Mouse (Mus musculus): Measurements from ENCODE around the gene Acot5. TPM values are rescaled to one million over a fixed set of nuclear protein-coding genes. Genes with fewer than 3 reads are reported as not detected.
"Not testable (repeated sequence)": the region's sequence is repeated elsewhere in the genome, so short reads cannot be mapped to it uniquely, and the experiment has no call there.

Gene Acot5
- total and polyA plus RNA-seq, 2 experiments from 2014 or later, result not detected

GRCm38 (mm10) chr12:84042248-84042647 lies 26.9 kb upstream of the Acot5 start:
- Histone ChIP-seq H3K4me3 (ENCODE audit: low read depth, low read length) (no peak overlapping the region), H3K9me3 (replicated peaks; ENCODE audit: control insufficient read depth, low read length) (no peaks in the 10 kb centered on the region), H3K27ac (ENCODE audit: low read depth) (no peak overlapping the region), H3K4me1 (ENCODE audit: control insufficient read depth, insufficient read depth) (no peaks in the 10 kb centered on the region; the same call in 1 of the 2 replicates), H3K27me3 (ENCODE audit: control insufficient read depth, insufficient read depth, low read length) (no peaks in the 10 kb centered on the region; the same call in 1 of the 2 replicates), H3K36me3 (replicated peaks; ENCODE audit: control insufficient read depth, insufficient read depth, low read length) (no peaks in the 10 kb centered on the region), H3K4me2 (ENCODE audit: low read depth, low read length) (no peak overlapping the region), H3K9ac (replicated peaks; ENCODE audit: low read depth, low read length) (no peak overlapping the region)
- TF ChIP-seq EP300 (IDR thresholded peaks at IDR 0.05; ENCODE audit: low read depth), result no peak
- TF ChIP-seq CTCF (IDR thresholded peaks at IDR 0.05; ENCODE audit: low read depth), result no peak
- 88% methylated on average over 5 of the region's 5 CpGs for WGBS
- ATAC-seq (ENCODE audit: insufficient read depth, low read depth) (no peak), DNase-seq (ENCODE audit: low spot score) (no peak)

- ATAC-seq (ENCODE audit: insufficient read depth, low read depth), result no peak
- no peak overlapping the region for H3K9ac ChIP-seq (replicated peaks; ENCODE audit: low read depth, low read length)
- no peak for DNase-seq (ENCODE audit: low spot score)
- H3K4me1 ChIP-seq (ENCODE audit: control insufficient read depth, insufficient read depth), result no peaks in the 10 kb centered on the region
- no peak overlapping the region for H3K4me3 ChIP-seq (ENCODE audit: low read depth, low read length)
- no peak overlapping the region for H3K4me2 ChIP-seq (ENCODE audit: low read depth, low read length)
- H3K27ac ChIP-seq (ENCODE audit: low read depth), result no peak overlapping the region
- 0 out of 2 replicates have a peak, but pooled peaks cover 6% of the 10 kb centered on the region for H3K9me3 ChIP-seq (replicated peaks; ENCODE audit: control insufficient read depth, low read length)
- H3K36me3 ChIP-seq (replicated peaks; ENCODE audit: control insufficient read depth, insufficient read depth, low read length), result no peaks in the 10 kb centered on the region
- WGBS, result 70% methylated on average over 2 of the region's 2 CpGs
- TF ChIP-seq CTCF (IDR thresholded peaks at IDR 0.05; ENCODE audit: low read depth) (no peak), EP300 (IDR thresholded peaks at IDR 0.05; ENCODE audit: low read depth) (no peak)
- no peaks in the 10 kb centered on the region for H3K27me3 ChIP-seq (ENCODE audit: control insufficient read depth, insufficient read depth, low read length)
These were observed 25.1 kb upstream of the Acot5 start for GRCm38 (mm10) chr12:84044045-84044444.

GRCm38 (mm10) chr12:84046906-84047305 lies 22.2 kb upstream of the Acot5 start:
- Histone ChIP-seq H3K27ac (ENCODE audit: low read depth) (no peak overlapping the region), H3K9me3 (replicated peaks; ENCODE audit: control insufficient read depth, low read length) (0 out of 2 replicates have a peak, but pooled peaks cover 6% of the 10 kb centered on the region), H3K27me3 (ENCODE audit: control insufficient read depth, insufficient read depth, low read length) (no peaks in the 10 kb centered on the region), H3K4me3 (ENCODE audit: low read depth, low read length) (no peak overlapping the region), H3K4me2 (ENCODE audit: low read depth, low read length) (no peak overlapping the region), H3K4me1 (ENCODE audit: control insufficient read depth, insufficient read depth) (no peaks in the 10 kb centered on the region), H3K9ac (replicated peaks; ENCODE audit: low read depth, low read length) (no peak overlapping the region), H3K36me3 (replicated peaks; ENCODE audit: control insufficient read depth, insufficient read depth, low read length) (no peaks in the 10 kb centered on the region)
- no peak for ATAC-seq (ENCODE audit: insufficient read depth, low read depth)
- DNase-seq (ENCODE audit: low spot score), result no peak
- 88% methylated on average over 1 of the region's 1 CpGs for WGBS
- TF ChIP-seq CTCF (IDR thresholded peaks at IDR 0.05; ENCODE audit: low read depth) (no peak), EP300 (IDR thresholded peaks at IDR 0.05; ENCODE audit: low read depth) (no peak)

GRCm38 (mm10) chr12:84050744-84051143 lies 18.4 kb upstream of the Acot5 start:
- H3K9ac ChIP-seq (replicated peaks; ENCODE audit: low read depth, low read length), result not testable (repeated sequence)
- WGBS, result 77% methylated on average over 5 of the region's 5 CpGs

GRCm38 (mm10) chr12:84051937-84052474 lies 17.1 kb upstream of the Acot5 start, which contains the start of gene Acot3:
Gene Acot3 (plus strand): TSS chr12:84052144.
- H3K36me3 ChIP-seq (replicated peaks; ENCODE audit: control insufficient read depth, insufficient read depth, low read length), result no peaks in the 10 kb centered on the region

More at GRCm38 (mm10) chr12:84050744-84051143, 18.4 kb upstream of the Acot5 start:
- not testable (repeated sequence) for H3K4me2 ChIP-seq (ENCODE audit: low read depth, low read length); H3K4me1 ChIP-seq (ENCODE audit: control insufficient read depth, insufficient read depth); DNase-seq (ENCODE audit: low spot score); H3K36me3 ChIP-seq (replicated peaks; ENCODE audit: control insufficient read depth, insufficient read depth, low read length); H3K27ac ChIP-seq (ENCODE audit: low read depth); H3K9me3 ChIP-seq (replicated peaks; ENCODE audit: control insufficient read depth, low read length); H3K4me3 ChIP-seq (ENCODE audit: low read depth, low read length); ATAC-seq (ENCODE audit: insufficient read depth, low read depth)
- 0 out of 2 replicates have a peak, but pooled peaks cover 15% of the 10 kb centered on the region for H3K27me3 ChIP-seq (ENCODE audit: control insufficient read depth, insufficient read depth, low read length)

More at GRCm38 (mm10) chr12:84051937-84052474, 17.1 kb upstream of the Acot5 start, which contains the start of gene Acot3:
- no peak for TF ChIP-seq EP300 (IDR thresholded peaks at IDR 0.05; ENCODE audit: low read depth)
- no peak for TF ChIP-seq CTCF (IDR thresholded peaks at IDR 0.05; ENCODE audit: low read depth)
- H3K9me3 ChIP-seq (replicated peaks; ENCODE audit: control insufficient read depth, low read length), result 0 out of 2 replicates have a peak, but pooled peaks cover 6% of the 10 kb centered on the region
- 0 out of 2 replicates have a peak, but pooled peaks cover 4% of the 10 kb centered on the region for H3K4me1 ChIP-seq (ENCODE audit: control insufficient read depth, insufficient read depth)
- H3K27me3 ChIP-seq (ENCODE audit: control insufficient read depth, insufficient read depth, low read length), result 0 out of 2 replicates have a peak, but pooled peaks cover 15% of the 10 kb centered on the region
- peak within 1 kb of the TSS; percentile 65 for H3K4me2 ChIP-seq (ENCODE audit: low read depth, low read length)
- no peak within 1 kb of the TSS for H3K9ac ChIP-seq (replicated peaks; ENCODE audit: low read depth, low read length)
- WGBS, result 78% methylated on average over 5 of the region's 5 CpGs
- H3K4me3 ChIP-seq (ENCODE audit: low read depth, low read length), result peak within 1 kb of the TSS; percentile 46; the same call in 1 of the 2 replicates
- no peak within 1 kb of the TSS for H3K27ac ChIP-seq (ENCODE audit: low read depth)
- DNase-seq (ENCODE audit: low spot score), result no peak
- no peak for ATAC-seq (ENCODE audit: insufficient read depth, low read depth)

All from heart, postnatal 0 days (tissue).